Mouse (Mus musculus): ENCODE measurements around the gene Ddx19b. TPM values are rescaled to one million over a fixed set of nuclear protein-coding genes. Genes with fewer than 3 reads are reported as not detected.
"Not testable (repeated sequence)": the region's sequence is repeated elsewhere in the genome, so short reads cannot be mapped to it uniquely, and the experiment has no call there.

Ddx19b gene
- polyA plus RNA-seq, 1 experiment from 2014 or later, result 7.4 TPM

GRCm38 (mm10) chr8:110981304-110981703, 50.2 kb downstream of the Ddx19b start:
- WGBS, result 95% methylated on average over 2 of the region's 2 CpGs
- Histone ChIP-seq H3K36me3 (ENCODE audit: control insufficient read depth, insufficient read depth, low read length) (peaks cover 15% of the 10 kb centered on the region), H3K27me3 (ENCODE audit: control insufficient read depth, insufficient read depth, low read length) (no peaks in the 10 kb centered on the region), H3K4me3 (ENCODE audit: low read depth, low read length) (no peak overlapping the region), H3K9me3 (ENCODE audit: control insufficient read depth, low read length) (no peaks in the 10 kb centered on the region), H3K27ac (ENCODE audit: low read depth, low read length) (no peak overlapping the region), H3K4me2 (ENCODE audit: low read depth) (no peak overlapping the region), H3K4me1 (ENCODE audit: control insufficient read depth, insufficient read depth, low read length) (no peaks in the 10 kb centered on the region), H3K9ac (ENCODE audit: low read length) (no peak overlapping the region)
- ATAC-seq (ENCODE audit: insufficient read depth, low FRiP score, low TSS enrichment) (no peak), DNase-seq (ENCODE audit: low spot score) (no peak)

- peaks cover 12% of the 10 kb centered on the region for H3K36me3 ChIP-seq (ENCODE audit: control insufficient read depth, insufficient read depth, low read length)
- not testable (repeated sequence) for ATAC-seq (ENCODE audit: insufficient read depth, low FRiP score, low TSS enrichment); H3K4me1 ChIP-seq (ENCODE audit: control insufficient read depth, insufficient read depth, low read length); H3K4me2 ChIP-seq (ENCODE audit: low read depth); DNase-seq (ENCODE audit: low spot score); H3K27me3 ChIP-seq (ENCODE audit: control insufficient read depth, insufficient read depth, low read length); H3K27ac ChIP-seq (ENCODE audit: low read depth, low read length); H3K4me3 ChIP-seq (ENCODE audit: low read depth, low read length); H3K9ac ChIP-seq (ENCODE audit: low read length); H3K9me3 ChIP-seq (ENCODE audit: control insufficient read depth, low read length)
- WGBS, result 97% methylated on average over 2 of the region's 2 CpGs
Observed at GRCm38 (mm10) chr8:110977987-110978386, 53.6 kb downstream of the Ddx19b start.

DNA sequence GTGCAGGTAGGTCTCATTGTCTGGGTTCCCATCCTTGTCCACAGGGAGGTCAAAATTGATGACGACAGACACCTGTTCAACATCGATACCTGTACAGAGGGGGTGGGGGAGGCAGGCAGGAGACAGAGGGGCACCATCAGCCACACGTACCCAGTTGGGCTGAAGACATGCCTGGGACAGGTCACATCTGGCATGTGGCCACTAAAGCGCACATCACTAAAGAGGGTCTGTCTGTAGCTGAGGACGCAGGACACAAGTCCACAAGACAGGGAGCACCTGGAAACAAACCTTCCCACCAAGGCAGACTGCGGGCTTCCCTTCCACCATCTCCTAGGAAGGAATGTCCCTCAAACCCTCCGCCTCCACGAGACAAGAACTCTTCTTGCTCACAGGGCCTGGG, 55.0 kb downstream of the Ddx19b start:
- H3K9ac ChIP-seq (ENCODE audit: low read length); H3K4me2 ChIP-seq (ENCODE audit: low read depth); DNase-seq (ENCODE audit: low spot score); H3K27me3 ChIP-seq (ENCODE audit: control insufficient read depth, insufficient read depth, low read length); H3K9me3 ChIP-seq (ENCODE audit: control insufficient read depth, low read length); ATAC-seq (ENCODE audit: insufficient read depth, low FRiP score, low TSS enrichment); H3K4me3 ChIP-seq (ENCODE audit: low read depth, low read length); H3K4me1 ChIP-seq (ENCODE audit: control insufficient read depth, insufficient read depth, low read length); H3K27ac ChIP-seq (ENCODE audit: low read depth, low read length): not testable (repeated sequence)
- WGBS, result 94% methylated on average over 8 of the region's 8 CpGs
- H3K36me3 ChIP-seq (ENCODE audit: control insufficient read depth, insufficient read depth, low read length), result peaks cover 12% of the 10 kb centered on the region

- Histone ChIP-seq H3K36me3 (ENCODE audit: control insufficient read depth, insufficient read depth, low read length) (peaks cover 5% of the 10 kb centered on the region; the same call in 1 of the 2 replicates), H3K27me3 (ENCODE audit: control insufficient read depth, insufficient read depth, low read length) (no peaks in the 10 kb centered on the region), H3K4me1 (ENCODE audit: control insufficient read depth, insufficient read depth, low read length) (0 out of 2 replicates have a peak, but pooled peaks cover 2% of the 10 kb centered on the region), H3K4me2 (ENCODE audit: low read depth) (peak overlapping the region; percentile 70), H3K9ac (ENCODE audit: low read length) (peak overlapping the region; percentile 53), H3K4me3 (ENCODE audit: low read depth, low read length) (peak overlapping the region; percentile 45), H3K27ac (ENCODE audit: low read depth, low read length) (no peak overlapping the region), H3K9me3 (ENCODE audit: control insufficient read depth, low read length) (no peaks in the 10 kb centered on the region)
- ATAC-seq (ENCODE audit: insufficient read depth, low FRiP score, low TSS enrichment) (peak; percentile 99), DNase-seq (ENCODE audit: low spot score) (peak; percentile 94)
- WGBS, result 5% methylated on average over 45 of the region's 45 CpGs
Observed at GRCm38 (mm10) chr8:110969910-110970770, 61.4 kb downstream of the Ddx19b start.

DNA sequence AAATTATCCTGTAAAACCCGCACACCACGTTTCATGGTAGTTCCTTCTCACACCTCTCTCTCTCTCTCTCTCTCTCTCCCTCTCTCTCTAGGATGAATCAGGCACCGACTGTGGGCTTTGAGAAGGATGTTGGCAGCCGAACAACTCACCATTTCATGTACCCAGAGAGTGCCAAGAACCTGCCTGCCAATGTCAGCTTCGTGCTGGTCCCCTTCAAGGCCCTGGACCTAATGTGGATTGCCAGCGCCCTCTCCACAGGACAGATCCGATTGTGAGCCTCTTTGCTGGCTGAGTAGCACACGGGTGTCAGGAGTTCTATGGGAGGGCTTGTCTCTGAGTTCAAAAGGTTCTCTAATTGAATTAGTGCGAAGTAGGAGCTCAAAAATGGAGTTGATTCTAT, 64.2 kb downstream of the Ddx19b start:
- no peaks in the 10 kb centered on the region for H3K9me3 ChIP-seq (ENCODE audit: control insufficient read depth, low read length)
- ATAC-seq (ENCODE audit: insufficient read depth, low FRiP score, low TSS enrichment) (no peak), DNase-seq (ENCODE audit: low spot score) (no peak)
- H3K36me3 ChIP-seq (ENCODE audit: control insufficient read depth, insufficient read depth, low read length), result peaks cover 3% of the 10 kb centered on the region; the same call in 1 of the 2 replicates
- H3K27me3 ChIP-seq (ENCODE audit: control insufficient read depth, insufficient read depth, low read length), result no peaks in the 10 kb centered on the region
- H3K4me1 ChIP-seq (ENCODE audit: control insufficient read depth, insufficient read depth, low read length), result 0 out of 2 replicates have a peak, but pooled peaks cover 2% of the 10 kb centered on the region
- no peak overlapping the region for H3K9ac ChIP-seq (ENCODE audit: low read length)
- no peak overlapping the region for H3K27ac ChIP-seq (ENCODE audit: low read depth, low read length)
- H3K4me2 ChIP-seq (ENCODE audit: low read depth), result no peak overlapping the region
- H3K4me3 ChIP-seq (ENCODE audit: low read depth, low read length), result no peak overlapping the region
- WGBS, result 84% methylated on average over 9 of the region's 9 CpGs

DNA sequence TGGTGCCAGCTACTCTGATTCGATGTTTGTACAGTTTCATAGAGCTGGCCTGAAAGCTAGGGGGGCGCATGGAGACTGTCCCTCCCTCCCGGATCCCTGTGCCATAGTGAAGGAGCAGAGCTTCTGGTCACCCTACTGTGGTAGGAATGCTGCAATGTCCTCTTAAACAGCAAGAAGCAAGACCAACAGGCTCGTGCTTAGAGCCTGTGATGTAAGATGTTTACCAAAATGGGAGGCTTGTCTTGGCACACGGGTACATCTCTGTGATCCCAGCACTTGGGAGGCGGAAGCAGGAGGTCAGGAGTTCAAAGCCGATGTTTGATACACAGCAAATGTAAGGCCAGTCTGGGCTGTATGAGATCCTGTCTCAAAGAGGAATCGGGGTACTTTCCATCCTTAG, 65.0 kb downstream of the Ddx19b start:
- H3K9me3 ChIP-seq (ENCODE audit: control insufficient read depth, low read length), result no peaks in the 10 kb centered on the region
- 0 out of 2 replicates have a peak, but pooled peaks cover 2% of the 10 kb centered on the region for H3K4me1 ChIP-seq (ENCODE audit: control insufficient read depth, insufficient read depth, low read length)
- H3K27ac ChIP-seq (ENCODE audit: low read depth, low read length), result no peak overlapping the region
- DNase-seq (ENCODE audit: low spot score), result no peak
- WGBS, result 96% methylated on average over 8 of the region's 8 CpGs
- no peaks in the 10 kb centered on the region for H3K27me3 ChIP-seq (ENCODE audit: control insufficient read depth, insufficient read depth, low read length)
- peaks cover 3% of the 10 kb centered on the region; the same call in 1 of the 2 replicates for H3K36me3 ChIP-seq (ENCODE audit: control insufficient read depth, insufficient read depth, low read length)
- no peak overlapping the region for H3K9ac ChIP-seq (ENCODE audit: low read length)
- ATAC-seq (ENCODE audit: insufficient read depth, low FRiP score, low TSS enrichment), result no peak
- no peak overlapping the region for H3K4me2 ChIP-seq (ENCODE audit: low read depth)
- no peak overlapping the region for H3K4me3 ChIP-seq (ENCODE audit: low read depth, low read length)

- WGBS, result 79% methylated on average over 7 of the region's 7 CpGs
- Histone ChIP-seq H3K9me3 (ENCODE audit: control insufficient read depth, low read length) (no peaks in the 10 kb centered on the region), H3K4me2 (ENCODE audit: low read depth) (no peak overlapping the region), H3K9ac (ENCODE audit: low read length) (no peak overlapping the region), H3K4me1 (ENCODE audit: control insufficient read depth, insufficient read depth, low read length) (0 out of 2 replicates have a peak, but pooled peaks cover 2% of the 10 kb centered on the region), H3K36me3 (ENCODE audit: control insufficient read depth, insufficient read depth, low read length) (peaks cover 3% of the 10 kb centered on the region; the same call in 1 of the 2 replicates), H3K4me3 (ENCODE audit: low read depth, low read length) (no peak overlapping the region), H3K27me3 (ENCODE audit: control insufficient read depth, insufficient read depth, low read length) (no peaks in the 10 kb centered on the region), H3K27ac (ENCODE audit: low read depth, low read length) (no peak overlapping the region)
- no peak for ATAC-seq (ENCODE audit: insufficient read depth, low FRiP score, low TSS enrichment)
- no peak for DNase-seq (ENCODE audit: low spot score)
Observed at GRCm38 (mm10) chr8:110965594-110965993, 66.0 kb downstream of the Ddx19b start.

DNA sequence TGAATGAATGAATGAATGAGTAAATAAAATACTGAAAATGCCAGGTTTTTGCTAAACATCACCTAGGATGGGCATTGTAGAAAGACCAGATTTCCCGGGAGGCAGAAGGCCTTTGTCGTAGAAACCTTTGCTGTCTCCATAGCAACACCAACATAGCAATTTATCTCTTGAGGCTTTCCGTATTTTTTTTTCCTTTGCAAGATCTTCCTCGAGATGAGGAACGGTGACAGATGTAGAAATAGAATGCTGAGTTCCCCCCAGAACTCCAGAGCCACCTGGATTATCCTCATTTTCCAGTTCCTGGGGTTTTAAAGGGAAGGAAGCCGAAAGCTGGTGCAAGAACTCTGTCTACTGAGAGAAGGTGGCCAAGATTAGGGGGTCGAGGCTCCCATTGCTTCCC, 66.9 kb downstream of the Ddx19b start:
- Histone ChIP-seq H3K4me1 (ENCODE audit: control insufficient read depth, insufficient read depth, low read length) (no peaks in the 10 kb centered on the region), H3K4me2 (ENCODE audit: low read depth) (no peak overlapping the region), H3K9me3 (ENCODE audit: control insufficient read depth, low read length) (no peaks in the 10 kb centered on the region), H3K36me3 (ENCODE audit: control insufficient read depth, insufficient read depth, low read length) (peaks cover 3% of the 10 kb centered on the region; the same call in 1 of the 2 replicates), H3K27me3 (ENCODE audit: control insufficient read depth, insufficient read depth, low read length) (no peaks in the 10 kb centered on the region), H3K4me3 (ENCODE audit: low read depth, low read length) (no peak overlapping the region), H3K27ac (ENCODE audit: low read depth, low read length) (no peak overlapping the region), H3K9ac (ENCODE audit: low read length) (no peak overlapping the region)
- WGBS, result 84% methylated on average over 7 of the region's 7 CpGs
- no peak for ATAC-seq (ENCODE audit: insufficient read depth, low FRiP score, low TSS enrichment)
- DNase-seq (ENCODE audit: low spot score), result no peak

DNA sequence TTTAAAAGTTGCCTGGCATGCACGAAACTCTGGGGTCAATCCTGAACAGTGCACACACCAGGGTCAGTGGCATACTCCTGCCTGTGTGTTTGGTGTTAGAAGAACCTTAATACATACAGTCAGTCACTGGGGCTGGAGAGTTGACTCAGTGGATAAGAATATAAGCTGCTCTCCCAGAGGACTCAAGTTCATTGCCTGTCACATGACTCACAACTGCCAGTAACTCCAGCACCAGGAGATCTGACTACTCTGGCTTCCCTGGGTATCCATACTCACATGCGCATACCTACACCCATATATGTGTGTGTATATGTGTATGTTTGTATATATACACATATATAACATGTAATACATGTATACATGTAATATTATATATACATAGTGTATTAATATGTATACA, 68.5 kb downstream of the Ddx19b start:
- 92% methylated on average over 2 of the region's 2 CpGs for WGBS
- peaks cover 8% of the 10 kb centered on the region; the same call in 1 of the 2 replicates for H3K36me3 ChIP-seq (ENCODE audit: control insufficient read depth, insufficient read depth, low read length)
- H3K4me2 ChIP-seq (ENCODE audit: low read depth), result no peak overlapping the region
- no peak for ATAC-seq (ENCODE audit: insufficient read depth, low FRiP score, low TSS enrichment)
- H3K9me3 ChIP-seq (ENCODE audit: control insufficient read depth, low read length), result no peaks in the 10 kb centered on the region
- H3K27ac ChIP-seq (ENCODE audit: low read depth, low read length), result no peak overlapping the region
- no peak overlapping the region for H3K4me3 ChIP-seq (ENCODE audit: low read depth, low read length)
- no peak overlapping the region for H3K9ac ChIP-seq (ENCODE audit: low read length)
- H3K27me3 ChIP-seq (ENCODE audit: control insufficient read depth, insufficient read depth, low read length), result no peaks in the 10 kb centered on the region
- H3K4me1 ChIP-seq (ENCODE audit: control insufficient read depth, insufficient read depth, low read length), result no peaks in the 10 kb centered on the region
- DNase-seq (ENCODE audit: low spot score), result no peak
